ENCODE assay signal across 8 mouse cellular contexts in the genomic region with DNA sequence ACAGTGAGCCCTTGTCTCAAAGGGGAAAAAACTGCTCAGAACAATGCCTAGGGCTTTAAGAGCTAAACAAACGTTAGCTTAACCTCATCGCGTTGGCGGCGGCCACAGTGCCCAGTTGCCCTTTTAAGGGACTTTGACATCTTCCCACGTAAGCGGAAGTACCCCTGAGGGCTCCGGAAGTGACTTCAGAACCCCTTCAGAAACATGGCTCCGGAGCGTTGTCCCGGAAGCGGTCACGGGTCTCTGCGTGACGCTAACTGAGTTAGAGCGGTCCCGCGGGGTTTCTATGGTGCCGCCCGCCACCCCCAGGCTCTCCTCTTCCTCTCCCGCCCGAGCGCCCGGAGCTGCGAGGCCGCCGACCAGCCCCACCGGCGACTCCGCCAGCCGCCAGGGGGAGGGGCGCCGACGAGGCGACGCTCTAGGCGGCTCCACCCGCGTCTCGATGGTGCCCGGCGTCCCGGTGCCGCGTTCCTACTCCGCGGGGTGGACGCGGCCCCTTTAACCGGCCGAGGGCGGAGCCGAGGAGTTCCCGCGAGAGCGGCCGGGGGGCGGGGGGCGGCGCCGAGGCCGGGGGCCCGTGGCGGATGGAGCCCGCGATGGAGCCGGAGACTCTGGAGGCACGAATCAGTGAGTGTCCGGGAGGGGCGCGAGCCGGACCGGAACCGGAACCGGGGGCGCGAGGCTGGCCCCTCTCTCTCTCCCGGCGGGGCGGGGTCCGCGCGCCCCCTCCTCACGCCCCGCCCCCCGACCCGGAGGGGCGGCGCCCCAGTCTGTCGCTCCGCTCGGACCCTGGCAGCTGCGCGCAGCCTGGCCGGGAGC. TPM values are rescaled to one million over a fixed set of nuclear protein-coding genes. Genes with fewer than 3 reads are reported as not detected.
DNase-seq lines count a peak whose midpoint lies in the region; ATAC-seq lines count a peak whose summit lies in the region.

Gga1 (plus strand) TSS at position 200 of the 819 bp plus-strand sequence.

- no peaks in the 10 kb centered on the region for H3K27me3 ChIP-seq in heart, embryonic 14.5 days (ENCODE audit: control insufficient read depth, insufficient read depth, low read length)
- no peaks in the 10 kb centered on the region for H3K27me3 ChIP-seq in liver, embryonic 13.5 days
- H3K27me3 ChIP-seq in stomach, embryonic 16.5 days (ENCODE audit: control insufficient read depth, insufficient read depth, low read length): no peaks in the 10 kb centered on the region

- ATAC-seq in CD4-positive, CD25-positive, alpha-beta regulatory T cell, adult 4 months: peak; percentile 87
- peak; percentile 91 for ATAC-seq in heart, embryonic 14.5 days (ENCODE audit: insufficient number of reproducible peaks, insufficient read depth, low FRiP score, low read depth)
- peak; percentile 86 for ATAC-seq in liver, embryonic 13.5 days (ENCODE audit: low read depth)
- peak; percentile 90 for ATAC-seq in stomach, embryonic 16.5 days (ENCODE audit: insufficient read depth, low FRiP score)

- under 1% methylated on average over 86 of the region's 95 CpGs for WGBS in heart, embryonic 14.5 days
- 1% methylated on average over 94 of the region's 95 CpGs for WGBS in liver, embryonic 13.5 days (ENCODE audit: insufficient replicate concordance)
- WGBS in stomach, embryonic 16.5 days: under 1% methylated on average over 71 of the region's 95 CpGs

- peak within 1 kb of the TSS; percentile 94 for H3K9ac ChIP-seq in heart, embryonic 14.5 days (ENCODE audit: low read length)
- peak within 1 kb of the TSS; percentile 93 for H3K9ac ChIP-seq in liver, embryonic 13.5 days
- peak within 1 kb of the TSS; percentile 93 for H3K9ac ChIP-seq in stomach, embryonic 16.5 days (ENCODE audit: low read length)

- peak within 1 kb of the TSS; percentile 86 for H3K4me2 ChIP-seq in heart, embryonic 14.5 days (ENCODE audit: low read length)
- peak within 1 kb of the TSS; percentile 87 for H3K4me2 ChIP-seq in liver, embryonic 13.5 days
- H3K4me2 ChIP-seq in stomach, embryonic 16.5 days (ENCODE audit: low read depth, low read length): peak within 1 kb of the TSS; percentile 87

- H3K9me3 ChIP-seq in heart, embryonic 14.5 days (ENCODE audit: control insufficient read depth, low read length): no peaks in the 10 kb centered on the region
- H3K9me3 ChIP-seq in liver, embryonic 13.5 days (replicated peaks): no peaks in the 10 kb centered on the region
- no peaks in the 10 kb centered on the region for H3K9me3 ChIP-seq in stomach, embryonic 16.5 days (replicated peaks; ENCODE audit: control insufficient read depth, low read length)

- H3K27ac ChIP-seq in heart, embryonic 14.5 days (replicated peaks in 1 of 2; ENCODE audit: control insufficient read depth in 1 of 2, insufficient read depth in 1 of 2, low read depth in 2 of 2, low read length in 2 of 2): peak within 1 kb of the TSS; percentile 97 to 99
- H3K27ac ChIP-seq in liver, embryonic 13.5 days: peak within 1 kb of the TSS; percentile 96
- H3K27ac ChIP-seq in stomach, embryonic 16.5 days (ENCODE audit: low read length): peak within 1 kb of the TSS; percentile 99

- H3K4me1 ChIP-seq in heart, embryonic 14.5 days (ENCODE audit: control insufficient read depth in 2 of 2, insufficient read depth in 2 of 2, low read length in 2 of 2): peaks cover 16 to 30% of the 10 kb centered on the region in 2 experiments
- H3K4me1 ChIP-seq in liver, embryonic 13.5 days (replicated peaks): peaks cover 50% of the 10 kb centered on the region
- peaks cover 30% of the 10 kb centered on the region for H3K4me1 ChIP-seq in stomach, embryonic 16.5 days (ENCODE audit: control insufficient read depth, insufficient read depth, low read length)

- H3K4me3 ChIP-seq in heart, embryonic 14.5 days (ENCODE audit: control insufficient read depth in 1 of 2, insufficient read depth in 1 of 2, low read depth in 1 of 2, low read length in 2 of 2): peak within 1 kb of the TSS; percentile 64 to 80
- peak within 1 kb of the TSS; percentile 91 for H3K4me3 ChIP-seq in liver, embryonic 13.5 days (replicated peaks)
- peak within 1 kb of the TSS; percentile 78 for H3K4me3 ChIP-seq in stomach, embryonic 16.5 days (replicated peaks; ENCODE audit: low read length)

- DNase-seq in c-Kit-negative CD71-positive TER-119-positive erythroid progenitor cells, embryonic 14.5 days (ENCODE audit: low read depth, low spot score): peak; percentile 71
- DNase-seq in fibroblast of lung, adult 2 months (ENCODE audit: low read depth): peak; percentile 81
- peak; percentile 97 for DNase-seq in kidney, postnatal 14 days
- DNase-seq in liver, embryonic 13.5 days: peak; percentile 85
- peak; percentile 97 for DNase-seq in neural tube, embryonic 10.5 days (ENCODE audit: extremely low spot score, low spot score)

- H3K36me3 ChIP-seq in heart, embryonic 14.5 days (ENCODE audit: control insufficient read depth, insufficient read depth, low read length): peaks cover 25% of the 10 kb centered on the region
- peaks cover 28% of the 10 kb centered on the region for H3K36me3 ChIP-seq in liver, embryonic 13.5 days
- H3K36me3 ChIP-seq in stomach, embryonic 16.5 days (ENCODE audit: control insufficient read depth, insufficient read depth, low read length): peaks cover 10% of the 10 kb centered on the region; the same call in 1 of the 2 replicates

RNA-seq across cellular contexts. Expression of gene Gga1, which starts in this region (rescaled TPM):
- 10 to 100 TPM; 14.3 to 17.1 TPM for polyA plus RNA-seq in CD4-positive, CD25-positive, alpha-beta regulatory T cell, adult 4 months (2017; shearing (Covaris generic))
- polyA plus RNA-seq in heart, embryonic 14.5 days (2014; fragmentation: Nextera tagmentation; extraction: Ambion mirVana): 30.7 and 33.2 TPM in 2 replicates
- polyA plus RNA-seq in liver, embryonic 13.5 days (2015; fragmentation: Nextera tagmentation; extraction: Ambion mirVana): 20.7 and 23.7 TPM in 2 replicates
- 48.4 and 51.4 TPM in 2 replicates for polyA plus RNA-seq in stomach, embryonic 16.5 days (2015; fragmentation: Nextera tagmentation; extraction: Ambion mirVana)

Comparison
In these comparisons a context has a peak if more than half of its experiments do, and no peak if none do; other contexts are left out.
1. Peak in every context shown above with its lines: DNase-seq, ATAC-seq, H3K4me3 ChIP-seq and H3K27ac ChIP-seq.